Mouse (Mus musculus): Measurements from ENCODE around the gene Arid1a. TPM values are rescaled to one million over a fixed set of nuclear protein-coding genes. Genes with fewer than 3 reads are reported as not detected.
A peak's percentile ranks its signal among the peaks of the same experiment; 100 is the strongest.

Arid1a gene
- polyA plus RNA-seq, 1 experiment from 2014 or later, result 26.8 TPM

GRCm38 (mm10) chr4:133754871-133755765 is 1.5 kb downstream of the Arid1a start:
- H3K27me3 ChIP-seq, result no peaks in the 10 kb centered on the region
- H3K4me3 ChIP-seq (replicated peaks), result peak overlapping the region; percentile 96
- peak overlapping the region; percentile 91 for H3K4me2 ChIP-seq (replicated peaks)
- ATAC-seq (ENCODE audit: insufficient number of reproducible peaks, low FRiP score, low TSS enrichment, low read depth), result no peak
- H3K36me3 ChIP-seq, result no peaks in the 10 kb centered on the region
- H3K9me3 ChIP-seq (replicated peaks), result no peaks in the 10 kb centered on the region
- peak overlapping the region; percentile 100 for H3K27ac ChIP-seq (replicated peaks)
- 17% methylated on average over 10 of the region's 10 CpGs for WGBS
- peaks cover 28% of the 10 kb centered on the region for H3K4me1 ChIP-seq
- peak overlapping the region; percentile 100 for H3K9ac ChIP-seq

GRCm38 (mm10) chr4:133754238-133754637 is 2.3 kb downstream of the Arid1a start:
- H3K9ac ChIP-seq, result peak overlapping the region; percentile 100
- WGBS, result 1% methylated on average over 45 of the region's 50 CpGs
- H3K4me3 ChIP-seq (replicated peaks), result peak overlapping the region; percentile 96
- no peaks in the 10 kb centered on the region for H3K27me3 ChIP-seq
- peak overlapping the region; percentile 91 for H3K4me2 ChIP-seq (replicated peaks)
- peaks cover 37% of the 10 kb centered on the region for H3K4me1 ChIP-seq
- H3K36me3 ChIP-seq, result peaks cover 4% of the 10 kb centered on the region; the same call in 1 of the 2 replicates
- H3K9me3 ChIP-seq (replicated peaks), result no peaks in the 10 kb centered on the region
- peak overlapping the region; percentile 100 for H3K27ac ChIP-seq (replicated peaks)
- peak; percentile 87 for ATAC-seq (ENCODE audit: insufficient number of reproducible peaks, low FRiP score, low TSS enrichment, low read depth)

GRCm38 (mm10) chr4:133753375-133754190 is 3.0 kb downstream of the Arid1a start:
- Histone ChIP-seq H3K4me3 (replicated peaks) (peak overlapping the region; percentile 96), H3K4me2 (replicated peaks) (peak overlapping the region; percentile 91), H3K27me3 (no peaks in the 10 kb centered on the region), H3K9me3 (replicated peaks) (no peaks in the 10 kb centered on the region), H3K9ac (peak overlapping the region; percentile 100), H3K36me3 (peaks cover 8% of the 10 kb centered on the region; the same call in 1 of the 2 replicates), H3K27ac (replicated peaks) (peak overlapping the region; percentile 100), H3K4me1 (peaks cover 42% of the 10 kb centered on the region)
- peak; percentile 55 for ATAC-seq (ENCODE audit: insufficient number of reproducible peaks, low FRiP score, low TSS enrichment, low read depth)
- WGBS, result under 1% methylated on average over 52 of the region's 99 CpGs

GRCm38 (mm10) chr4:133752449-133753374 is 3.9 kb downstream of the Arid1a start:
- no peak for ATAC-seq (ENCODE audit: insufficient number of reproducible peaks, low FRiP score, low TSS enrichment, low read depth)
- Histone ChIP-seq H3K9ac (peak overlapping the region; percentile 100), H3K9me3 (replicated peaks) (no peaks in the 10 kb centered on the region), H3K4me1 (peaks cover 46% of the 10 kb centered on the region), H3K36me3 (peaks cover 14% of the 10 kb centered on the region), H3K27me3 (no peaks in the 10 kb centered on the region), H3K4me2 (replicated peaks) (peak overlapping the region; percentile 91), H3K27ac (replicated peaks) (peak overlapping the region; percentile 100), H3K4me3 (replicated peaks) (peak overlapping the region; percentile 96)
- under 1% methylated on average over 77 of the region's 121 CpGs for WGBS

DNA sequence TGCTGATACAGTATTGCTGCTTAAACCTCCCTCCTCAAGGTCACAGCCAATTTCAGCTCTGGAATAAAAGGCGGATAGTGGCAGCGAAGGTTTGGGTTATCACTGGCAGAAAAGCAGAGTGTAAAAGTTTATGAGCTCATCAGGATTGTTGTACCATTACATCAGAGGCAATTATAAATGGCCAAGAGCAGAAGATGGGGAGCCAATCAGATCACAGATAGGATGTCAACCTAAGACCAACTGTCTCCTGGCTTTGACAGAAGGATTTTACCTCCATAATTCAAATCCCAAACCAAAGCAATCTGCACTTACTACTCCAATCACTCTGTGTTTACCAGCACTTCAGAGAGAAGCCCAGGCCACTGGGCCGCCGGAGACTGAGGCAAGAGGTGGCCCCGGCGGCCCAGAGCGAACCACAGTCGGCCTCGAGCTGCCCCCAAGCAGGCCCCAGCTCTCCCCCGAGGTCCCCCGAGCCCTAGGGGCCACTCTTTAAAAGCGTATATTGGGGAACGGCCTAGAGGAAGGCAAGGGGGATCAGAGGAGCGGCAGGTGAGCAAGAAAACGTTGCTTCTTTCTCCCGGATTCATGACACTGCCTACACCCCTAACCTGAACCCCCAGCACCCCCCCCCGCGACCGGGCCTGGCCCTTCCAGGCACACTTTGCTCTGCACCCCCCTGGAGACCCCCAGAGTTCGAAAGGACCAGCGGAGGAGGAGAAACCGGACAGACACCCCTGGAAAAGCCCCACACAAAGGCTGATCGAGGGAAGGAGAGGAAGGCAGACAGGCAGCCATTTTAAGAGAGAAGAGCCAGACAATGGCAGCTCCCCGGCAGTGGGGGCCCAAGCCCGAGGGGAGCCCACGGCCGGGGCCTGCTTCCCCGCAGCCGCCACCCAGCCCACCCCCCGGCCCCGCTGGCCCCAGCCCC is 4.8 kb downstream of the Arid1a start:
- Histone ChIP-seq H3K27me3 (no peaks in the 10 kb centered on the region), H3K4me2 (replicated peaks) (peak overlapping the region; percentile 91), H3K4me3 (replicated peaks) (peak overlapping the region; percentile 96), H3K4me1 (peaks cover 48% of the 10 kb centered on the region), H3K36me3 (peaks cover 14% of the 10 kb centered on the region), H3K9ac (peak overlapping the region; percentile 100), H3K27ac (replicated peaks) (peak overlapping the region; percentile 100), H3K9me3 (replicated peaks) (no peaks in the 10 kb centered on the region)
- ATAC-seq (ENCODE audit: insufficient number of reproducible peaks, low FRiP score, low TSS enrichment, low read depth), result no peak
- WGBS, result under 1% methylated on average over 27 of the region's 31 CpGs

DNA sequence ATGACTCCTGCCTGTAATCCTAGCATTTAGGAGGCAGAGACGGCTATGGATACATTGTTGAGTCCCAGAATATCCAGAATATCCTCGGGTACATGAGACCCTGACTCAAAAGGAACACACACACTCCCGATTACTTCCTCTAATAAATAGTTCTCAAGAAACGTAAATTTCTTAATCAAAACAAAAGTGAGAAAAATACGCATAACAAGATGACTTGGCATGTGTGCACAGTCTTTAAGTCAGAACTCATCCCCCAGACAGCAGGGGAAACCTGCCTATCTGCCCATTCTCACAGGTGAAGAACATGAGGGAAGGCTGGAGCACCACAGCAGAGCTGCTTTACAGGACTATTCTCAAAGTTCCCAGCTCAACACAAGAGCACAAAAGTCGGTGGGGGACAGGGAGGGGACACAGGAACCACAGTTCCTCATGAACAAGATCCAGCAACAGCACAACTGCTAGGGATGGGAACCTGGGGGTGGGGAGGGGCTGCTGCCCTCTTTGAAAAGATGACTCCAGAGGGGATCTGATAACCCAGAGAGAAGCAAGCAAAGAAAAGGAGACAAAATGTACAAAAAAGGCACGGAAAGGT is 6.3 kb downstream of the Arid1a start:
- no peak overlapping the region for H3K27ac ChIP-seq (replicated peaks)
- no peaks in the 10 kb centered on the region for H3K9me3 ChIP-seq (replicated peaks)
- H3K4me2 ChIP-seq (replicated peaks), result peak overlapping the region; percentile 91
- peaks cover 14% of the 10 kb centered on the region for H3K36me3 ChIP-seq
- peak overlapping the region; percentile 31; the same call in 1 of the 2 replicates for H3K9ac ChIP-seq
- 27% methylated on average over 7 of the region's 7 CpGs for WGBS
- peaks cover 51% of the 10 kb centered on the region for H3K4me1 ChIP-seq
- H3K27me3 ChIP-seq, result no peaks in the 10 kb centered on the region
- H3K4me3 ChIP-seq (replicated peaks), result peak overlapping the region; percentile 96
- ATAC-seq (ENCODE audit: insufficient number of reproducible peaks, low FRiP score, low TSS enrichment, low read depth), result no peak

GRCm38 (mm10) chr4:133735282-133735681 is 21.3 kb downstream of the Arid1a start:
- Histone ChIP-seq H3K4me3 (replicated peaks) (no peak overlapping the region), H3K4me1 (peaks cover 47% of the 10 kb centered on the region), H3K4me2 (replicated peaks) (no peak overlapping the region), H3K9ac (no peak overlapping the region), H3K36me3 (peaks cover 17% of the 10 kb centered on the region; the same call in 1 of the 2 replicates), H3K27me3 (no peaks in the 10 kb centered on the region), H3K9me3 (replicated peaks) (no peaks in the 10 kb centered on the region), H3K27ac (replicated peaks) (no peak overlapping the region)
- WGBS, result 84% methylated on average over 3 of the region's 3 CpGs
- ATAC-seq (ENCODE audit: insufficient number of reproducible peaks, low FRiP score, low TSS enrichment, low read depth), result no peak

DNA sequence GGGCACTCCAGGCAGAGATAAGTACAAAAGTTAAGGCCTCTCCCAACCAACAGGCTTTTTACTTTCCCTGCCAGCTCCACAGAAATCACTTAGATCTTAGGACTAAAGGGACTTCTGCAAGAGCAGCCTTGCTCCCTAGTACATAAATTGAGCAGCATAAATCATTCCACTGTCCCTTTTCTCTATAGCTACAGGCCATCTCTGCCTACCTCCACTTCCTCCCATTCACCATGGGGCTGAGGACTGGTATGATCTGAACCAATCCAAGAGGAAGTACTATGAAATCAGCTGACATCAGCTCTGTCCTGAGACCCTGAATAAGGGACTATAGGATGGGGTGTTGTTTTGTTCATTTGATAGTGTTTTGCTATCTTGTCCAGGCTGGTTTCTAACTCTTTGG is 26.4 kb downstream of the Arid1a start:
- peak overlapping the region; percentile 24 for H3K4me3 ChIP-seq (replicated peaks)
- H3K9ac ChIP-seq, result no peak overlapping the region
- ATAC-seq (ENCODE audit: insufficient number of reproducible peaks, low FRiP score, low TSS enrichment, low read depth), result no peak
- H3K36me3 ChIP-seq, result peaks cover under 1% of the 10 kb centered on the region; the same call in 1 of the 2 replicates
- no peaks in the 10 kb centered on the region for H3K27me3 ChIP-seq
- no peaks in the 10 kb centered on the region for H3K9me3 ChIP-seq (replicated peaks)
- H3K27ac ChIP-seq (replicated peaks), result peak overlapping the region; percentile 87
- H3K4me2 ChIP-seq (replicated peaks), result peak overlapping the region; percentile 42
- H3K4me1 ChIP-seq, result peaks cover 76% of the 10 kb centered on the region

DNA sequence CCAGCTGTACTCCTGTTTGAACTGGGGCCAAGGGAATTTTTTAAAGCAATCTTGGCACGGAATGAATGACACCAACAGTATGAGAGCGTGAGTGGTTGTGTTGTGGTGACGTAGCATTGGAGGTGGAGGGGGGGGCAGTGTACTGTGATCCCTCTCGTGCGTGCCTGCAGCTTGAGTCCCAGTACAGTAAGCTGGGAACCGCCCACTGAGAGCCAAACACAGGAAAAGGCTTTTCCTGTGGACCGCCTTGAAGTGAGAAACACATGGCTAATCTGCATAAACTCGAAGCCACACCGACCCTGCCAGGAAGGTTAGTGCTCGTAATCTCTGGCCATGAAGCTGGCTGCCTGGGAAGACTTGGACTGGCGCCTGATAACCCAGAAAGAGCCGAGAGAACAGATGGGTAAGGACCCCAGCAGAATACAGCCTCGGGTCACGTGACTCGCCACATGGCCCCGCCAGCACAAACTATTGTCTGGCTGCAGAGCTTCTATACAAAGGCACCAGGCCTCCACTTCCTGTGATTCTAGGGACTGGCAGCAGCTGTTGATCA is 27.0 kb downstream of the Arid1a start:
- WGBS, result 1% methylated on average over 16 of the region's 16 CpGs
- H3K9ac ChIP-seq, result no peak overlapping the region

More for the DNA sequence above, 27.0 kb downstream of the Arid1a start:
- peak overlapping the region; percentile 87 for H3K27ac ChIP-seq (replicated peaks)
- peak overlapping the region; percentile 42 for H3K4me2 ChIP-seq (replicated peaks)
- ATAC-seq (ENCODE audit: insufficient number of reproducible peaks, low FRiP score, low TSS enrichment, low read depth), result peak; percentile 93
- peaks cover 73% of the 10 kb centered on the region for H3K4me1 ChIP-seq
- no peaks in the 10 kb centered on the region for H3K9me3 ChIP-seq (replicated peaks)
- H3K27me3 ChIP-seq, result no peaks in the 10 kb centered on the region
- H3K36me3 ChIP-seq, result no peaks in the 10 kb centered on the region
- H3K4me3 ChIP-seq (replicated peaks), result peak overlapping the region; percentile 24
